Mouse (Mus musculus): ENCODE data around the gene Mindy3.

The Mindy3 gene

DNA sequence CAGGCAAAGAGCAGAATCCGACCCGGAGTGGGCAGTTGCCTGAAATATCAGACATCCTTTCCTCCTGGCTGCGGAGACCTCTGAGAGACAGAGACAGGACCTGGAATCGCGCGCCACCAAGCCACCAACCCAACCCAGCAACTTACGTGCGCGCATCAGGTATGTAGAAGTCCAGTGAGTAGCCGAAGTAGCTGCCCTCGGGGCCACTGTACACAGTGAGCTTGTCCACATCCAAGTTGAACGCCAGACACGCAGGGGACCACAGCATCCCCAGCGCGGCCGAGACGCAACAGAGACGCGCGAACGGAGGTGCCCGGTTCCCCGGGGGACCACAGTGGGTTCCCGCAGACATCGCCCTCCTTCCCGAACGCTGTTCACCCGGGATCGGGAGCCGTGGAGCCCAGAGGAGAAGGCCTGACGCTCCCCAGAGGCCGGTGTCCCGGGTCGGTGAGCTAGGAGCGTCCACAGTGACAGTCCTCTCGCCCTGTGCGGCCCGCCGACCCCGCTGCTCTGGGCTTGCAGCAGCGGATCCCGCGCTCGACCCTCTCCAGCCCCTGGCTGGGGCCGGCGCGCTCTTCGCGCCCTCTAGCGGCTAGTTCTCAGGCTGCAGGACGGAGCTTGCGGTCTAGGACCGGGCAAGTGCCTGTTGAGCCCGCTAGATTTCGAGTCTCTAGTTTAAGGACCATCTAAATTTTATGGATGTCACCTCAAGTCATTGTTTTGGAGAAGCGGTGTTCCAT is 117.7 kb downstream of the Mindy3 start, which contains the start of gene Itga8:
Itga8 (minus strand) TSS at position 492 of the 740 bp plus-strand sequence.
- peak; percentile 77 for ATAC-seq (ENCODE audit: low TSS enrichment)

DNA sequence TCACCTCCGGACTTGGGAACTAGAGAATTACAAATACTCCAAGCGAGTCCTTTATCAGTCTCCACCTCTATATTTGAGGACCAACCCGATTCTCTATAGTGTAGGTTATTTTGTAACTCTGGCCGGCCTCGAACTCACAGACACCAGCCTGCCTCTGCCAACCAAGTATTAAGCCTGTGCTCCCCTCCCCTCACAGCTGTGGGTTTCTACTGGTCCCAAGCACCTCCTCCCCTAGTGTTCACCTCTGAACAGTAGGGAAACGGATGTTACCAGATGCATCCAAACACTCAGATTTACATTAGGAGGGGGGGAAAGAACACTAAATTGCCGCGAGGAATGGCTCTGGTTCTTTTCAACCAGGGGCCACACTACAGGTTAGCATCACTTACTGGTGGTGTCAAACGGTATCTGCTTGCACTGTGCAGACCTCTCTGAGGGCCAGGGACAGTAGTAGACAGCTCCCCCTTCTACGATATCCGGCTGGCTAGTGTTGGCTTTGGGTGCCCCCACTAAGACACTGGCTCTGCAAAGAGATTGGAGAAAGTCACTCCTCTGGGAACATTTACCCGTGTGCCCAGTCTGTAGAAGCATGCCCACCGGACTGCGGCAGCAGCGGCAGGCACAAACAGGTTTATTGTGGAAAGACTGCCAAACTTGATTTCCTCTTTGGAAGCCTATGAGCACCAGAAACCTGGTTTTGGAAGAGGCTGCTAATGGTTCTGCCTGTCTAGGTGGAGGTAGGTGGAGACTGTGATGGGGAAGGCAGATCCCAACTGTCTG is 118.6 kb downstream of the Mindy3 start:
- peak; percentile 54 for ATAC-seq (ENCODE audit: low TSS enrichment)

DNA sequence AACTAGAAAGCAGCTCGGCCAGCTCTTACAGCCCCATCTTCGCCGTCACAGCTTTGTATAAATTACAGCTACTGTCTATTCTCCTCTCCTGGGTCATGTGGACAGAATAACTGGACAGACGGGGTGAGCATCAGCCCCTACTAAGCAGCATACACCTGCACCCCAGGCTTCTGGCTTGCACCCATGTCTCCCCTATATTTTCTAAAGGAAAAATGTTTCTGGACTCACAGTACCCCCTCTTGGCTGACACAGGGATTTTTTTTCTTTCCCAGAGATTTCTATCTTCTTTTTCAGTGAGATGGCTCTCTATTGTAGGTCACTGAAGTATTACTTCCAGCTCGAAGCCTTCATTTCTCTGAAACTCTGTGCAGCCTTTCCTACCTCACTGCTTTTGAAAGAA is 122.0 kb downstream of the Mindy3 start:
- ATAC-seq (ENCODE audit: low TSS enrichment), result no peak

Measured in frontal cortex, adult (tissue).